Mouse (Mus musculus) splenic B cell, adult 2 months (primary cell): ENCODE measurements at regions not wholly inside any gene's neighbourhood (a gene's known extent, or its start where the extent isn't known, plus 50 kb on each side); places are given as distances from the start of the nearest gene placed in this dataset.

Experiments used
- DNase-seq: peaks from one replicate; pipeline ENCODE4 v3.0.0-alpha.2; 2011; ENCODE audit warnings: low read depth, low spot score
- H3K27me3 ChIP-seq: 2 replicates; pipeline ENCODE4 v1.6.1; 2012; ENCODE audit warnings: mild to moderate bottlenecking, low read length, moderate library complexity, mixed read lengths; ENCODE audit not compliant: control insufficient read depth, poor library complexity, insufficient read depth, severe bottlenecking
- H3K36me3 ChIP-seq: 2 replicates; pipeline ENCODE4 v1.6.1; 2012; ENCODE audit warnings: mild to moderate bottlenecking, low read length, moderate library complexity, mixed read lengths; ENCODE audit not compliant: control insufficient read depth, poor library complexity, insufficient read depth, severe bottlenecking

- H3K36me3 ChIP-seq: no peaks in the 10 kb centered on the region
- no peak for DNase-seq
- no peaks in the 10 kb centered on the region for H3K27me3 ChIP-seq
Observed at GRCm38 (mm10) chr13:97317633-97318032, 76.7 kb downstream of the Enc1 start.

DNA sequence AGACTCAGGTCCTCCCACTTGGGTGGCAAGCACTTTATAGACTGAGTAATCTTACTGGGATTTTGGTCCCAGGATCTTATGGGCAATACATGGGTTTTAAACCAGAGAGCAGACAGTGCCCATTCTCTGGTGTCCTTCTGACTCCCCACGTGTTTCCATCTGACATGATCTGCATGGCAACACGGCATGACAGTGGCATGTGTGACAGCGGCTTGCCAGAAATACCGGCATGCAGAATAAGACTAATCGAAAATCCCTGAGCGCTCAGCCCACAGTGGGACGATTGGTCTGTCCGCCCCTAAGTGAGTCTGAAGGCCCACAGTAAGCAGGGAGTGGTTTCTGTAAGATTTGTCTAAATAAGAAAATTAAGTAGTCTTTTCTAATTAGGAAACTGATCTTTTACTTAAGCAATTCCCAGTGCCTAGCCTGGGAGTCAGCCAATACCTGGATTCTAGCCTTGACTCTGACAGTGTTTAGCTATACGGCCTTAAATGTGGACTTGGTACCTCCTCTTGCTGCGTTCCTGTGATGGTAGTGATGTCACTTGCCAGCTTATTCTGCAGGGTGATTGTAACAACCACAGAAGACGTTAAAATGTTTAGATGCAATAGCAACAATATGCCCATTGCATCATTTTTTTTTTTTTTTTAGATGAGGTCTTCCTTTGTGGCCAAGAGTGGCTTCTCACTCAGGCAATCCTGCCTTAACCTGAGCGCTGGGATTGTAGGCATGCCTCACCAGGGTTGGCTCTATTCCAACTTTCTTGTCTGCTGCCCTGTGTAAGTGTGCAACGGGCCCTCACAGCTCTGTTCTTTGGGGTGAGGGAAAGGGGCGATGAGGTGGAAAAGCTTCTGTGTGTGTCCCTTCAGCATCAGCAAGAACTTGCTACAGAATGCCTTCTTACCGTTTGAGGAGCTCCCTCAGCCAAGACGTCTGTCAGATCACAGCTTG, 71.8 kb downstream of the Enc1 start:
- no peak for DNase-seq
- Histone ChIP-seq H3K27me3 (no peaks in the 10 kb centered on the region), H3K36me3 (no peaks in the 10 kb centered on the region)

DNA sequence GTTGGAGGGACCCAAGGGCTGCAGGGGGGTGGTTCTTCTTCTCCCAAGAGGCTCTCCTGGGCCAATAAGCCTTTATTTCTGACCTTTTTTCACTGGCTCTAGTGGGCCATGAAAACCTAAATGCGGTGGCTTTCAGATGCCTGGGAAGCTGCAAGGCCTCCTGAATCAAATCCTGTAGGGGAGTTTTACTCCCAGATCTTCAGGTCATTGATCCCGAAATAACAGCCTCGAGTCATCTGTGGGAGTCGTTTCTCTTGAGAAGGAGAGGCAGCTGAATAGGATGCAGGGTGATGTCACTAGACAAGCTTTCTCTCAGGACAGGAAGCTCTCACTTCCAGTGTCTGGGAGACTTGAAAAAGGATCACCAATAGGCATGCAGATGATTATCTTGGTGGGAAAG, 70.4 kb downstream of the Enc1 start:
- Histone ChIP-seq H3K27me3 (no peaks in the 10 kb centered on the region), H3K36me3 (no peaks in the 10 kb centered on the region)
- no peak for DNase-seq

- DNase-seq: no peak
- no peaks in the 10 kb centered on the region for H3K27me3 ChIP-seq
Observed at GRCm38 (mm10) chr13:97310855-97311189, 69.9 kb downstream of the Enc1 start.

DNA sequence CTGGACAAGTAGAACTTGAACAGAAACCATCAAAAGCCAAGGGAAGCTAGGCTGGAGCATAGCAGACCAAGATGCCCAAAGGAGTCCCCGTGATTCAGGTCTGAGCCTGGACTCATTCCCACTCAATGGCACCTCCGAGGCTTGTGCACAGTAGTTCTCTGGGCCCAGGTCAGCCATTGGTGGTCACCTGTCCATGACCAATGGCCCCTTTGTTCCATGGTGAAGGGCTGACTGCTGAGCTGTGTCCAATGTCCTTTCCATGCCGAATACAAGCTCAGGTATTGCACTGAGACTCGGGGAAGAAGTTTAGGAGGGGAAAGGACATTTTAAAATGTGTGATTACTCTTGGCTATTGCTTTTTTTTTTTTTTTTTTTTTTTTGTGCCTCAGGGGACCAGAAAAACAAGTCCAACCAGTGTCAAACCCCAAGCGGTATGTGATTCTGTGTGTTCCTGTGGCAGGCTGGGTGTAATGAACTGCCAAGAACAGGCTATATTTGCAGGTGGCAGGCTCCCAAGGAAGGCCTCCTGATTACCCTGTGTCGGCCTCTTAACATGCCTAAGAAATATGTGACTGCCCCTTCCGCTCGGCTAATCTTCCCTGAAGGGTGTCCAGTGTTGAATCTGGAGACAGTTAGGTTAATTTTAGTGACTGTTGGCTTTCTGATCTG, 69.4 kb downstream of the Enc1 start:
- DNase-seq: no peak
- H3K27me3 ChIP-seq: no peaks in the 10 kb centered on the region

More at GRCm38 (mm10) chr13:97310855-97311189, 69.9 kb downstream of the Enc1 start:
- no peaks in the 10 kb centered on the region for H3K36me3 ChIP-seq

GRCm38 (mm10) chr13:97309411-97309810, 68.5 kb downstream of the Enc1 start:
- Histone ChIP-seq H3K27me3 (no peaks in the 10 kb centered on the region), H3K36me3 (no peaks in the 10 kb centered on the region)
- no peak for DNase-seq

More for the DNA sequence above, 69.4 kb downstream of the Enc1 start:
- H3K36me3 ChIP-seq: no peaks in the 10 kb centered on the region

DNA sequence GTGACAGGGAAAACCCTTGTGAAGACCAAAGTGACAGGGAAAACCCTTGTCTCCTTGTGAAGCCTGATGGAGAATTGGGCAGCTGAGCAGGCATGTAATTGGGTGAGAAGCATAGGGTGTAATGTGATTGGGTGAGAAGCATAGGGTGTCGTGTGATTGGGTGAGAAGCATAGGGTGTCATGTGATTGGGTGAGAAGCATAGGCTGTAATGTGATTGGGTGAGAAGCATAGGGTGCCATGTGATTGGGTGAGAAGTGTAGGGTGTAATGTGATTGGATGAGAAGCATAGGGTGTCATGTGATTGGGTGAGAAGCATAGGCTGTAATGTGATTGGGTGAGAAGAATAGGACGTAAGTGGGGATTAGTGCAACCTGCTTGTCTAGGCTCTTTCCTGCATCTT, 67.5 kb downstream of the Enc1 start:
- no peak for DNase-seq
- H3K36me3 ChIP-seq: no peaks in the 10 kb centered on the region
- no peaks in the 10 kb centered on the region for H3K27me3 ChIP-seq
